Mouse (Mus musculus) naive thymus-derived CD4-positive, alpha-beta T cell, adult 5 months (primary cell): ENCODE results near the gene Glb1l2. TPM values are rescaled to one million over a fixed set of nuclear protein-coding genes. Genes with fewer than 3 reads are reported as not detected.

ENCODE experiments used
- polyA plus RNA-seq: library from polyadenylated mRNA; unstranded; fragments of 100-300 nt; shearing (Covaris generic); gene quantifications from one replicate; pipeline ENCODE4 v1.2.1, GENCODE M21; 2017

Gene Glb1l2
- not detected for polyA plus RNA-seq

DNA sequence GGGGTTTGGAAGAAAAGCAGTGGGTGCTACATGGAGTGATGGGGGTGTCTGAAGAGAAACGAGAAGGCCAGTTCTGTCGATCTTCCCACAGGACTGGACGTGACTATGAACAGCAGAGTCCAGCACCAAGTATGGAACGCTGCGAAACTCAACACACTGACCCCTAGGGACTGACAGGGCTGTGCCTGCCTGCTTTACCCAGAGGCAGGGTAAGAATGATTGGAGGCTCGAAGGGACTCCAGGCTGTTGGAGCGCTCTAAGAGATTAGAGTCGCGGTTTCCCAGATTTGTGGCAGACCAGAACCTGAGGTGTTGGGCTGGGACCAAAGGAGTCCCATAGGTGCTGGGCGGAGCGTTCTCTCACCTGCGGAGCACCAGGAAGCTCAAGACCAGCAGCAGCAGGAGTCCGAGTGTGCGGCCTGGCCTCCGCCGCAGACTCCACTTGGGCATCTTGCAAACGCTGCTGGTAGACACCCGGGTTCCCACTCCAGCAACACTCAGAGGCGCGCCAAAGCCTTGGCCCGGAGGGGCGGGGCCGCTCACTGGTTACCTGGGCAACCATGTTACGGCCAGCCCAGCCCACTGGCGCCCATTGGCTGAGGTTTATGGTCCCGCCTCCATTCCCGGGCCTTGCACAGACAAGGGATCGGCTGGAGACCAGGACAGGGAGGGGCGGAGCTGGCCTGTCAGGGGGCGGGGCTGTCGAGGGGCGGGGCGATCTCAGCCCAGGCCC is at the start of gene Glb1l2:
Gene Glb1l2 (minus strand): TSS at position 534 of the 732 bp plus-strand sequence.

DNA sequence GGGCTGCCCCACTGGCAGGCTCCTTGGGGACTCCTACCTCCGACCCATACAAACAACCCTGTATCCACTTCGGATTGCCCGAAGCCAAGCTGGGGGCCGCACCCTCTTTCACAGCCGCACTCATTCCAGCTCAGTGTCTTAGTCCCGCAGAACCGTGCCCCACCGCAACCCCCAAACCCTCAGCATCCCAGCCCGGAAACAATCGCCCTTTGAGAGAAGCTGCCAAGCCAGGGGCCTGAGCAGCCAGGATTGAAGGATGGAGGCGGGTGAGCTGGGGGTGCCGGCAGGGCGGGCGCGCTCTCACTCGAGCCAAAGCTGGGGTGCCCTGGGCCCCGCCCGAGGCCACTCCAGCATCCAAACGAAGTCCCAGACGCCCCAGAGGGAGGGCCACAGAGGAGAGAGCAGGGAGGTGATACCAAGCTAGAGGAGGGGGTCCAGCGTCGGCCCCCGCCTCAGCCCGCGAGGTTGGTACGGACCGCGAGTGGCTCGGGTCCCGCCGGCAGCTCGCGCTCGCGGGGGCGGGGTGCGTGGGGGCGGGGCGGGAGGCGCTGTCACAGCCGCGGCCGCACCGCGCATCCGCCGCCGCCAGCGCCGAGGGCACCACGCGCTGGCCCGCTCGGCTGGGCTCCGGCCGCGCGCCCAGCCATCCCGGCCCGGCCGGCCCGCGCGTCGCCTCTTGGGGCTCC is 72.9 kb downstream of the Glb1l2 start, which contains the start of gene B3gat1:
Gene B3gat1 (plus strand): TSS at position 523 of the 686 bp plus-strand sequence.

Other genes starting within 250 kb of the Glb1l2 start
- not detected for gene B3gat1, start 72.7 kb downstream of the Glb1l2 start, polyA plus RNA-seq
- gene Glb1l3, start 54.4 kb upstream of the Glb1l2 start, polyA plus RNA-seq = not detected
- gene Gm1110, start 116.6 kb upstream of the Glb1l2 start, polyA plus RNA-seq = not detected
- gene Acad8, start 193.1 kb upstream of the Glb1l2 start, polyA plus RNA-seq = 27.2 TPM
- 45.7 TPM for gene Thyn1, start 193.2 kb upstream of the Glb1l2 start, polyA plus RNA-seq
- gene Vps26b, start 223.6 kb upstream of the Glb1l2 start, polyA plus RNA-seq = 48.1 TPM
- 41.6 TPM for gene Ncapd3, start 223.7 kb upstream of the Glb1l2 start, polyA plus RNA-seq